Mouse (Mus musculus) limb, embryonic 14.5 days (tissue): ENCODE data around the gene Gm20390. TPM values are rescaled to one million over a fixed set of nuclear protein-coding genes. Genes with fewer than 3 reads are reported as not detected.

Experiments
- ATAC-seq: fragments of 200-750 bp; cut with Nextera tagmentation; 2 replicates; pipeline ENCODE4 v1.8.0; 2017; ENCODE audit warnings: low read depth, moderate number of reproducible peaks, moderate TSS enrichment; ENCODE audit not compliant: low FRiP score
- DNase-seq: peaks from one replicate; pipeline ENCODE4 v3.0.0-alpha.2; 2015; ENCODE audit warnings: low spot score
- H3K27ac ChIP-seq: fragments of 300-500 bp; sonication (generic); replicated peaks from 2 replicates; pipeline ENCODE4 v1.5.1; 2014; ENCODE audit warnings: low read depth, mild to moderate bottlenecking, low read length, moderate library complexity, mixed read lengths
- H3K27me3 ChIP-seq: fragments of 300-500 bp; sonication (generic); 2 replicates; pipeline ENCODE4 v1.6.1; 2014; ENCODE audit warnings: low read length, mixed read lengths; ENCODE audit not compliant: control insufficient read depth, insufficient read depth
- H3K36me3 ChIP-seq: fragments of 300-500 bp; sonication (generic); 2 replicates; pipeline ENCODE4 v1.6.1; 2014; ENCODE audit warnings: mild to moderate bottlenecking, low read length, moderate library complexity, mixed read lengths; ENCODE audit not compliant: control insufficient read depth, insufficient read depth
- H3K4me1 ChIP-seq: fragments of 300-500 bp; sonication (generic); 2 replicates; pipeline ENCODE4 v1.6.1; 2014; ENCODE audit warnings: antibody characterized with exemption, low read length, mixed read lengths; ENCODE audit not compliant: control insufficient read depth, insufficient read depth
- H3K4me2 ChIP-seq: fragments of 300-500 bp; sonication (generic); replicated peaks from 2 replicates; pipeline ENCODE4 v1.6.1; 2014; ENCODE audit warnings: low read depth, mild to moderate bottlenecking, low read length, moderate library complexity; ENCODE audit not compliant: severe bottlenecking
- H3K4me3 ChIP-seq: fragments of 300-500 bp; sonication (generic); replicated peaks from 2 replicates; pipeline ENCODE4 v1.5.1; 2014; ENCODE audit warnings: low read length
- H3K9ac ChIP-seq: fragments of 300-500 bp; sonication (generic); 2 replicates; pipeline ENCODE4 v1.6.1; 2014; ENCODE audit warnings: mild to moderate bottlenecking, low read depth, low read length, moderate library complexity; ENCODE audit not compliant: severe bottlenecking
- H3K9me3 ChIP-seq: fragments of 300-500 bp; sonication (generic); 2 replicates; pipeline ENCODE4 v1.6.1; 2016; ENCODE audit warnings: low read length; ENCODE audit not compliant: control insufficient read depth
- POLR2A ChIP-seq: fragments of 200-500 bp; IDR thresholded peaks from 2 replicates; pipeline ENCODE4 v1.8.0; 2012; ENCODE audit warnings: inconsistent platforms, mild to moderate bottlenecking, moderate library complexity, borderline replicate concordance; ENCODE audit not compliant: insufficient read depth, insufficient read length; ENCODE audit errors: extremely low read depth
- WGBS: fragments of 180-500 bp; shearing (Covaris S2); extraction: QIAGEN DNeasy Blood & Tissue Kit; methylation state at CpG from one replicate; pipeline ENCODE4 v1.1.7; 2014; 5-methylcytosine and 5-hydroxymethylcytosine counted together
- polyA plus RNA-seq, 2 experiments: library from polyadenylated mRNA; depleted of rRNA in 1 of 2; stranded (reverse) in 1 of 2; unstranded in 1 of 2; fragments of >200 nt; fragmentation: Nextera tagmentation in 1 of 2; extraction: Ambion mirVana in 1 of 2; gene quantifications; 2 replicates each; pipeline versions ENCODE4 v1.2.1 to v1.2.3; 2012 to 2014

Gene Gm20390
- 55.1 and 122 TPM in 2 replicates for polyA plus RNA-seq (2012; rRNA removed)
- 345 and 365 TPM in 2 replicates for polyA plus RNA-seq (2014; fragmentation: Nextera tagmentation; extraction: Ambion mirVana)

GRCm38 (mm10) chr11:93968005-93968847 lies at the start of gene Gm20390, which contains the start of gene Nme1:
Gene Gm20390, minus strand, starts transcription at chr11:93968293.
Gene Nme1, minus strand, starts transcription at chr11:93968521.
- Histone ChIP-seq H3K36me3 (peaks cover 23% of the 10 kb centered on the region), H3K27ac (peak within 1 kb of the TSS; percentile 63), H3K4me3 (peak within 1 kb of the TSS; percentile 75), H3K4me2 (peak within 1 kb of the TSS; percentile 78), H3K9me3 (no peaks in the 10 kb centered on the region), H3K9ac (peak within 1 kb of the TSS; percentile 62), H3K4me1 (0 out of 2 replicates have a peak, but pooled peaks cover 7% of the 10 kb centered on the region), H3K27me3 (no peaks in the 10 kb centered on the region)
- DNase-seq (peak; percentile 97), ATAC-seq (peak; percentile 97)
- WGBS: under 1% methylated on average over 40 of the region's 40 CpGs
- TF ChIP-seq POLR2A: no peak

- no peaks in the 10 kb centered on the region for H3K36me3 ChIP-seq
- H3K9me3 ChIP-seq: no peaks in the 10 kb centered on the region
- no peaks in the 10 kb centered on the region for H3K4me1 ChIP-seq
- no peak for DNase-seq
- no peak for ATAC-seq
- no peak overlapping the region for H3K9ac ChIP-seq
- TF ChIP-seq POLR2A: no peak
- H3K4me2 ChIP-seq: no peak overlapping the region
- no peaks in the 10 kb centered on the region for H3K27me3 ChIP-seq
- H3K27ac ChIP-seq: no peak overlapping the region
- WGBS: 91% methylated on average over 2 of the region's 2 CpGs
- H3K4me3 ChIP-seq: no peak overlapping the region
These were observed 35.3 kb upstream of the Gm20390 start for GRCm38 (mm10) chr11:94003346-94003745.

- ATAC-seq: no peak
- no peak for DNase-seq
- Histone ChIP-seq H3K27me3 (no peaks in the 10 kb centered on the region), H3K36me3 (no peaks in the 10 kb centered on the region), H3K4me1 (peaks cover 8% of the 10 kb centered on the region), H3K9me3 (no peaks in the 10 kb centered on the region), H3K4me3 (no peak overlapping the region), H3K9ac (no peak overlapping the region), H3K27ac (no peak overlapping the region), H3K4me2 (no peak overlapping the region)
- no peak for TF ChIP-seq POLR2A
These were observed 31.2 kb upstream of the Gm20390 start for GRCm38 (mm10) chr11:93999276-93999675.

- DNase-seq (no peak), ATAC-seq (no peak)
- H3K4me3 ChIP-seq: peak overlapping the region; percentile 91
- peaks cover 8% of the 10 kb centered on the region for H3K4me1 ChIP-seq
- no peaks in the 10 kb centered on the region for H3K27me3 ChIP-seq
- peak overlapping the region; percentile 90 for H3K9ac ChIP-seq
- no peaks in the 10 kb centered on the region for H3K9me3 ChIP-seq
- no peak overlapping the region for H3K27ac ChIP-seq
- H3K36me3 ChIP-seq: no peaks in the 10 kb centered on the region
- WGBS: 31% methylated on average over 13 of the region's 13 CpGs
- no peak for TF ChIP-seq POLR2A
- H3K4me2 ChIP-seq: peak overlapping the region; percentile 78
These were observed 29.2 kb upstream of the Gm20390 start for GRCm38 (mm10) chr11:93997141-93997775.

GRCm38 (mm10) chr11:93996306-93997140 lies 28.4 kb upstream of the Gm20390 start:
- H3K27ac ChIP-seq: peak overlapping the region; percentile 90
- H3K4me2 ChIP-seq: peak overlapping the region; percentile 78
- H3K9ac ChIP-seq: peak overlapping the region; percentile 90
- H3K36me3 ChIP-seq: no peaks in the 10 kb centered on the region
- DNase-seq: peak; percentile 13
- WGBS: 0% methylated on average over 49 of the region's 58 CpGs
- peak; percentile 21 for ATAC-seq
- H3K9me3 ChIP-seq: no peaks in the 10 kb centered on the region
- peaks cover 8% of the 10 kb centered on the region for H3K4me1 ChIP-seq
- no peaks in the 10 kb centered on the region for H3K27me3 ChIP-seq
- no peak for TF ChIP-seq POLR2A
- H3K4me3 ChIP-seq: peak overlapping the region; percentile 91
